Mouse (Mus musculus): ENCODE measurements around the gene Icos. TPM values are rescaled to one million over a fixed set of nuclear protein-coding genes. Genes with fewer than 3 reads are reported as not detected.

Icos gene
- 1,169 TPM for polyA plus RNA-seq (2017; shearing (Covaris generic))

GRCm38 (mm10) chr1:60977641-60978040, at the start of gene Icos:
TSS of gene Icos (plus strand) at chr1:60977927.

Other genes with a start within 250 kb of the Icos start
- 232 TPM for gene Ctla4, start 90.9 kb upstream of the Icos start, polyA plus RNA-seq (2017; shearing (Covaris generic))